Mouse (Mus musculus) T-helper 2 cell (primary cell): ENCODE results near the gene Pknox2.

ENCODE experiments used
- in situ Hi-C: fragments of 300-600 bp; cut with MboI, MseI; formaldehyde crosslinking; loops from one replicate; pipeline ENCODE4 v1.15.1; 2025; ENCODE audit warnings: high pct_unique_total_duplicates

The Pknox2 gene

GRCm38 (mm10) chr9:36895009-36895693 is 252.1 kb downstream of the Pknox2 start:
- in situ Hi-C loops, result no loop called here

GRCm38 (mm10) chr9:36894242-36894641 is 253.0 kb downstream of the Pknox2 start:
- in situ Hi-C loops, result no loop called here

GRCm38 (mm10) chr9:36893413-36893990 is 253.7 kb downstream of the Pknox2 start:
- in situ Hi-C loops, result no loop called here

- in situ Hi-C loops, result no loop called here
These were observed 256.7 kb downstream of the Pknox2 start for GRCm38 (mm10) chr9:36890552-36890951.

- in situ Hi-C loops, result no loop called here
These were observed 262.0 kb downstream of the Pknox2 start for GRCm38 (mm10) chr9:36885237-36885636.

GRCm38 (mm10) chr9:36883569-36883968 is 263.6 kb downstream of the Pknox2 start:
- in situ Hi-C loops, result no loop called here

- in situ Hi-C loops, result no loop called here
These were observed 265.0 kb downstream of the Pknox2 start for GRCm38 (mm10) chr9:36882034-36882745.

- in situ Hi-C loops, result no loop called here
These were observed 265.6 kb downstream of the Pknox2 start for GRCm38 (mm10) chr9:36881615-36882014.

- in situ Hi-C loops, result loop anchor here (10.0 kb wide), 1 partner anchor 898 kb away; the partner anchor contains the start of gene Olfr875
These were observed 270.4 kb downstream of the Pknox2 start for GRCm38 (mm10) chr9:36876787-36877186.

- in situ Hi-C loops, result loop anchor here (10.0 kb wide), 1 partner anchor 898 kb away; the partner anchor contains the start of gene Olfr875
These were observed 270.9 kb downstream of the Pknox2 start for GRCm38 (mm10) chr9:36876313-36876712.

GRCm38 (mm10) chr9:36873796-36874195 is 273.4 kb downstream of the Pknox2 start:
- in situ Hi-C loops, result loop anchor here (10.0 kb wide), 1 partner anchor 901 kb away; the partner anchor contains the start of gene Olfr875

GRCm38 (mm10) chr9:36870263-36870662 is 276.9 kb downstream of the Pknox2 start:
- in situ Hi-C loops, result loop anchor here (10.0 kb wide), 1 partner anchor 905 kb away; the partner anchor contains the start of gene Olfr875

- in situ Hi-C loops, result no loop called here
These were observed 278.5 kb downstream of the Pknox2 start for GRCm38 (mm10) chr9:36868662-36869061.

GRCm38 (mm10) chr9:36864862-36865813 is 282.1 kb downstream of the Pknox2 start:
- in situ Hi-C loops, result no loop called here

GRCm38 (mm10) chr9:36863694-36864093 is 283.5 kb downstream of the Pknox2 start:
- in situ Hi-C loops, result no loop called here

- in situ Hi-C loops, result no loop called here
These were observed 284.6 kb downstream of the Pknox2 start for GRCm38 (mm10) chr9:36862576-36862975.

- in situ Hi-C loops, result no loop called here
These were observed 288.5 kb downstream of the Pknox2 start for GRCm38 (mm10) chr9:36858677-36859076.

- in situ Hi-C loops, result no loop called here
These were observed 289.6 kb downstream of the Pknox2 start for GRCm38 (mm10) chr9:36857476-36858117.

GRCm38 (mm10) chr9:36856351-36856750 is 290.9 kb downstream of the Pknox2 start:
- in situ Hi-C loops, result no loop called here

- in situ Hi-C loops, result no loop called here
These were observed 295.0 kb downstream of the Pknox2 start for GRCm38 (mm10) chr9:36852175-36852574.

- in situ Hi-C loops, result no loop called here
These were observed 297.1 kb downstream of the Pknox2 start for GRCm38 (mm10) chr9:36850091-36850490.
